Mouse (Mus musculus): ENCODE results near the gene Stk39. TPM values are rescaled to one million over a fixed set of nuclear protein-coding genes. Genes with fewer than 3 reads are reported as not detected.
A peak's percentile ranks its signal among the peaks of the same experiment; 100 is the strongest.

Gene Stk39
- polyA plus RNA-seq, 1 experiment from 2014 or later = 27.7 TPM

- Histone ChIP-seq H3K4me1 (no peaks in the 10 kb centered on the region), H3K9me3 (replicated peaks) (no peaks in the 10 kb centered on the region), H3K27me3 (no peaks in the 10 kb centered on the region), H3K4me3 (no peak overlapping the region), H3K27ac (no peak overlapping the region), H3K36me3 (ENCODE audit: poor library complexity, severe bottlenecking) (0 out of 2 replicates have a peak, but pooled peaks cover 4% of the 10 kb centered on the region), H3K4me2 (no peak overlapping the region), H3K9ac (no peak overlapping the region)
- no peak for ATAC-seq
- 75% methylated on average over 10 of the region's 10 CpGs for WGBS
Measured at GRCm38 (mm10) chr2:68289177-68289576, 182.9 kb downstream of the Stk39 start.

GRCm38 (mm10) chr2:68288106-68288505, 184.0 kb downstream of the Stk39 start:
- Histone ChIP-seq H3K36me3 (ENCODE audit: poor library complexity, severe bottlenecking) (0 out of 2 replicates have a peak, but pooled peaks cover 4% of the 10 kb centered on the region), H3K4me1 (no peaks in the 10 kb centered on the region), H3K4me2 (no peak overlapping the region), H3K27me3 (no peaks in the 10 kb centered on the region), H3K4me3 (no peak overlapping the region), H3K9ac (no peak overlapping the region), H3K27ac (no peak overlapping the region), H3K9me3 (replicated peaks) (no peaks in the 10 kb centered on the region)
- no peak for ATAC-seq
- WGBS = 97% methylated on average over 10 of the region's 10 CpGs

GRCm38 (mm10) chr2:68284391-68284790, 187.7 kb downstream of the Stk39 start:
- H3K36me3 ChIP-seq (ENCODE audit: poor library complexity, severe bottlenecking) = peaks cover 15% of the 10 kb centered on the region
- peaks cover 3% of the 10 kb centered on the region for H3K9me3 ChIP-seq (replicated peaks)
- no peak for ATAC-seq
- H3K9ac ChIP-seq = no peak overlapping the region
- H3K4me2 ChIP-seq = no peak overlapping the region
- H3K27me3 ChIP-seq = no peaks in the 10 kb centered on the region
- no peaks in the 10 kb centered on the region for H3K4me1 ChIP-seq
- H3K27ac ChIP-seq = no peak overlapping the region
- WGBS = 92% methylated on average over 2 of the region's 2 CpGs
- H3K4me3 ChIP-seq = no peak overlapping the region

- 68% methylated on average over 6 of the region's 6 CpGs for WGBS
- Histone ChIP-seq H3K27ac (no peak overlapping the region; the same call in 1 of the 2 replicates), H3K9me3 (replicated peaks) (peaks cover 3% of the 10 kb centered on the region), H3K4me3 (no peak overlapping the region), H3K36me3 (ENCODE audit: poor library complexity, severe bottlenecking) (peaks cover 15% of the 10 kb centered on the region), H3K27me3 (no peaks in the 10 kb centered on the region), H3K4me1 (no peaks in the 10 kb centered on the region), H3K4me2 (no peak overlapping the region), H3K9ac (no peak overlapping the region)
- ATAC-seq = peak; percentile 76
Measured at GRCm38 (mm10) chr2:68283021-68283548, 189.0 kb downstream of the Stk39 start.

GRCm38 (mm10) chr2:68281575-68281974, 190.5 kb downstream of the Stk39 start:
- H3K9me3 ChIP-seq (replicated peaks) = peaks cover 3% of the 10 kb centered on the region
- H3K4me2 ChIP-seq = no peak overlapping the region
- no peak overlapping the region for H3K4me3 ChIP-seq
- H3K9ac ChIP-seq = no peak overlapping the region
- peaks cover 11% of the 10 kb centered on the region for H3K36me3 ChIP-seq (ENCODE audit: poor library complexity, severe bottlenecking)
- no peaks in the 10 kb centered on the region for H3K27me3 ChIP-seq
- H3K27ac ChIP-seq = no peak overlapping the region
- ATAC-seq = no peak
- H3K4me1 ChIP-seq = no peaks in the 10 kb centered on the region
- 96% methylated on average over 3 of the region's 3 CpGs for WGBS

- Histone ChIP-seq H3K9me3 (replicated peaks) (no peaks in the 10 kb centered on the region), H3K4me1 (peaks cover 4% of the 10 kb centered on the region; the same call in 1 of the 2 replicates), H3K9ac (no peak overlapping the region), H3K36me3 (ENCODE audit: poor library complexity, severe bottlenecking) (peaks cover 15% of the 10 kb centered on the region), H3K4me3 (no peak overlapping the region), H3K27me3 (no peaks in the 10 kb centered on the region), H3K27ac (no peak overlapping the region), H3K4me2 (no peak overlapping the region)
- 75% methylated on average over 4 of the region's 4 CpGs for WGBS
- ATAC-seq = no peak
Measured at GRCm38 (mm10) chr2:68271301-68271700, 200.8 kb downstream of the Stk39 start.

- Histone ChIP-seq H3K4me3 (no peak overlapping the region), H3K36me3 (ENCODE audit: poor library complexity, severe bottlenecking) (peaks cover 15% of the 10 kb centered on the region), H3K4me2 (no peak overlapping the region), H3K9me3 (replicated peaks) (no peaks in the 10 kb centered on the region), H3K27ac (no peak overlapping the region), H3K27me3 (no peaks in the 10 kb centered on the region), H3K4me1 (peaks cover 4% of the 10 kb centered on the region; the same call in 1 of the 2 replicates), H3K9ac (no peak overlapping the region)
- 75% methylated on average over 6 of the region's 6 CpGs for WGBS
- no peak for ATAC-seq
Measured at GRCm38 (mm10) chr2:68270836-68271235, 201.2 kb downstream of the Stk39 start.

GRCm38 (mm10) chr2:68269646-68270045, 202.4 kb downstream of the Stk39 start:
- ATAC-seq = no peak
- H3K36me3 ChIP-seq (ENCODE audit: poor library complexity, severe bottlenecking) = peaks cover 18% of the 10 kb centered on the region
- no peak overlapping the region for H3K9ac ChIP-seq
- H3K9me3 ChIP-seq (replicated peaks) = no peaks in the 10 kb centered on the region
- H3K4me3 ChIP-seq = no peak overlapping the region
- no peaks in the 10 kb centered on the region for H3K27me3 ChIP-seq
- H3K4me1 ChIP-seq = peaks cover 4% of the 10 kb centered on the region; the same call in 1 of the 2 replicates
- H3K4me2 ChIP-seq = no peak overlapping the region
- no peak overlapping the region for H3K27ac ChIP-seq
- 94% methylated on average over 4 of the region's 4 CpGs for WGBS

- Histone ChIP-seq H3K27me3 (no peaks in the 10 kb centered on the region), H3K36me3 (ENCODE audit: poor library complexity, severe bottlenecking) (peaks cover 3% of the 10 kb centered on the region; the same call in 1 of the 2 replicates), H3K27ac (no peak overlapping the region), H3K4me3 (no peak overlapping the region), H3K4me1 (no peaks in the 10 kb centered on the region), H3K4me2 (no peak overlapping the region), H3K9me3 (replicated peaks) (no peaks in the 10 kb centered on the region), H3K9ac (no peak overlapping the region)
- ATAC-seq = no peak
- WGBS = 90% methylated on average over 5 of the region's 5 CpGs
Measured at GRCm38 (mm10) chr2:68264826-68265225, 207.2 kb downstream of the Stk39 start.

- Histone ChIP-seq H3K9ac (no peak overlapping the region), H3K4me3 (no peak overlapping the region), H3K36me3 (ENCODE audit: poor library complexity, severe bottlenecking) (peaks cover 7% of the 10 kb centered on the region; the same call in 1 of the 2 replicates), H3K27ac (no peak overlapping the region), H3K4me1 (no peaks in the 10 kb centered on the region; the same call in 1 of the 2 replicates), H3K4me2 (no peak overlapping the region), H3K9me3 (replicated peaks) (no peaks in the 10 kb centered on the region), H3K27me3 (no peaks in the 10 kb centered on the region)
- WGBS = 95% methylated on average over 2 of the region's 2 CpGs
- ATAC-seq = no peak
Measured at GRCm38 (mm10) chr2:68260911-68261310, 211.2 kb downstream of the Stk39 start.

GRCm38 (mm10) chr2:68257571-68257970, 214.5 kb downstream of the Stk39 start:
- no peaks in the 10 kb centered on the region for H3K9me3 ChIP-seq (replicated peaks)
- H3K27ac ChIP-seq = no peak overlapping the region
- H3K27me3 ChIP-seq = no peaks in the 10 kb centered on the region
- no peak overlapping the region for H3K9ac ChIP-seq
- H3K36me3 ChIP-seq (ENCODE audit: poor library complexity, severe bottlenecking) = peaks cover 4% of the 10 kb centered on the region; the same call in 1 of the 2 replicates
- H3K4me2 ChIP-seq = no peak overlapping the region
- no peak overlapping the region for H3K4me3 ChIP-seq
- H3K4me1 ChIP-seq = no peaks in the 10 kb centered on the region; the same call in 1 of the 2 replicates
- WGBS = 68% methylated on average over 6 of the region's 6 CpGs
- ATAC-seq = no peak

- peaks cover 3% of the 10 kb centered on the region for H3K4me1 ChIP-seq
- H3K36me3 ChIP-seq (ENCODE audit: poor library complexity, severe bottlenecking) = peaks cover 4% of the 10 kb centered on the region; the same call in 1 of the 2 replicates
- no peak overlapping the region for H3K4me3 ChIP-seq
- ATAC-seq = no peak
- H3K9ac ChIP-seq = no peak overlapping the region
- H3K27ac ChIP-seq = no peak overlapping the region
- H3K27me3 ChIP-seq = no peaks in the 10 kb centered on the region
- H3K4me2 ChIP-seq = no peak overlapping the region
- no peaks in the 10 kb centered on the region for H3K9me3 ChIP-seq (replicated peaks)
- WGBS = 91% methylated on average over 8 of the region's 8 CpGs
Measured at GRCm38 (mm10) chr2:68256472-68256871, 215.6 kb downstream of the Stk39 start.

- no peak overlapping the region for H3K27ac ChIP-seq
- WGBS = 74% methylated on average over 4 of the region's 4 CpGs
- H3K4me3 ChIP-seq = no peak overlapping the region
- H3K9ac ChIP-seq = no peak overlapping the region
- peaks cover 15% of the 10 kb centered on the region for H3K4me1 ChIP-seq
- ATAC-seq = no peak
- H3K9me3 ChIP-seq (replicated peaks) = no peaks in the 10 kb centered on the region
- H3K4me2 ChIP-seq = no peak overlapping the region
- H3K27me3 ChIP-seq = no peaks in the 10 kb centered on the region
- H3K36me3 ChIP-seq (ENCODE audit: poor library complexity, severe bottlenecking) = peaks cover 4% of the 10 kb centered on the region; the same call in 1 of the 2 replicates
Measured at GRCm38 (mm10) chr2:68254756-68255155, 217.3 kb downstream of the Stk39 start.
